Mouse (Mus musculus): Measurements from ENCODE around the gene Zbtb42. TPM values are rescaled to one million over a fixed set of nuclear protein-coding genes. Genes with fewer than 3 reads are reported as not detected.
A peak's percentile ranks its signal among the peaks of the same experiment; 100 is the strongest.

Gene Zbtb42
- polyA plus RNA-seq (2012; rRNA removed): 0.90 and 1.4 TPM in 2 replicates

GRCm38 (mm10) chr12:112678555-112679026, at the start of gene Zbtb42:
Gene Zbtb42, plus strand, starts transcription at chr12:112678828.
- no peak for DNase-seq (ENCODE audit: extremely low spot score in 1 of 2, low spot score in 1 of 2)

GRCm38 (mm10) chr12:112628928-112629721, 49.5 kb upstream of the Zbtb42 start:
- no peak for DNase-seq (ENCODE audit: extremely low spot score in 1 of 2, low spot score in 1 of 2)

GRCm38 (mm10) chr12:112630029-112630428, 48.6 kb upstream of the Zbtb42 start:
- DNase-seq (ENCODE audit: extremely low spot score in 1 of 2, low spot score in 1 of 2): no peak

GRCm38 (mm10) chr12:112630796-112631195, 47.8 kb upstream of the Zbtb42 start:
- no peak for DNase-seq (ENCODE audit: extremely low spot score in 1 of 2, low spot score in 1 of 2)

GRCm38 (mm10) chr12:112631472-112631871, 47.2 kb upstream of the Zbtb42 start:
- no peak for DNase-seq (ENCODE audit: extremely low spot score in 1 of 2, low spot score in 1 of 2)

- DNase-seq (ENCODE audit: extremely low spot score in 1 of 2, low spot score in 1 of 2): no peak
These were observed 46.4 kb upstream of the Zbtb42 start for GRCm38 (mm10) chr12:112632084-112632777.

GRCm38 (mm10) chr12:112632907-112633306, 45.7 kb upstream of the Zbtb42 start:
- DNase-seq (ENCODE audit: extremely low spot score in 1 of 2, low spot score in 1 of 2): no peak

GRCm38 (mm10) chr12:112633686-112634085, 44.9 kb upstream of the Zbtb42 start:
- DNase-seq (ENCODE audit: extremely low spot score in 1 of 2, low spot score in 1 of 2): no peak

GRCm38 (mm10) chr12:112639526-112639925, 39.1 kb upstream of the Zbtb42 start:
- DNase-seq (ENCODE audit: extremely low spot score in 1 of 2, low spot score in 1 of 2): no peak

- no peak for DNase-seq (ENCODE audit: extremely low spot score in 1 of 2, low spot score in 1 of 2)
These were observed 35.5 kb upstream of the Zbtb42 start for GRCm38 (mm10) chr12:112643126-112643525.

- DNase-seq (ENCODE audit: extremely low spot score in 1 of 2, low spot score in 1 of 2): peak; percentile 96 to 98
These were observed 34.3 kb upstream of the Zbtb42 start, which contains the start of gene Siva1 for GRCm38 (mm10) chr12:112644180-112644854. Gene Siva1, plus strand, starts transcription at chr12:112644679.

- peak in 1 of 2 experiments; percentile 41 for DNase-seq (ENCODE audit: extremely low spot score in 1 of 2, low spot score in 1 of 2)
These were observed 33.6 kb upstream of the Zbtb42 start for GRCm38 (mm10) chr12:112644855-112645506.

- DNase-seq (ENCODE audit: extremely low spot score in 1 of 2, low spot score in 1 of 2): no peak
These were observed 32.5 kb upstream of the Zbtb42 start for GRCm38 (mm10) chr12:112646139-112646538.

- no peak for DNase-seq (ENCODE audit: extremely low spot score in 1 of 2, low spot score in 1 of 2)
These were observed 30.5 kb upstream of the Zbtb42 start for GRCm38 (mm10) chr12:112648081-112648480.

- DNase-seq (ENCODE audit: extremely low spot score in 1 of 2, low spot score in 1 of 2): no peak
These were observed 26.7 kb upstream of the Zbtb42 start for GRCm38 (mm10) chr12:112651778-112652439.

- DNase-seq (ENCODE audit: extremely low spot score in 1 of 2, low spot score in 1 of 2): peak; percentile 72 to 94
These were observed 25.3 kb upstream of the Zbtb42 start for GRCm38 (mm10) chr12:112653157-112653824.

- no peak for DNase-seq (ENCODE audit: extremely low spot score in 1 of 2, low spot score in 1 of 2)
These were observed 24.6 kb upstream of the Zbtb42 start for GRCm38 (mm10) chr12:112654076-112654475.

GRCm38 (mm10) chr12:112658619-112659018, 20.0 kb upstream of the Zbtb42 start:
- peak in 1 of 2 experiments; percentile 59 for DNase-seq (ENCODE audit: extremely low spot score in 1 of 2, low spot score in 1 of 2)

- DNase-seq (ENCODE audit: extremely low spot score in 1 of 2, low spot score in 1 of 2): peak in 1 of 2 experiments; percentile 68
These were observed 19.5 kb upstream of the Zbtb42 start for GRCm38 (mm10) chr12:112659109-112659508.
